Mouse (Mus musculus) hindbrain, embryonic 11.5 days (tissue): ENCODE data around the gene Trir. TPM values are rescaled to one million over a fixed set of nuclear protein-coding genes. Genes with fewer than 3 reads are reported as not detected.

ENCODE experiments used
- ATAC-seq: fragments of 200-750 bp; cut with Nextera tagmentation; 2 replicates; pipeline ENCODE4 v1.8.0; 2017; ENCODE audit warnings: mild to moderate bottlenecking, moderate TSS enrichment, moderate library complexity; ENCODE audit not compliant: low FRiP score
- DNase-seq: peaks from one replicate; pipeline ENCODE4 v3.0.0-alpha.2; 2015; ENCODE audit warnings: low spot score
- H3K27ac ChIP-seq: fragments of 300-500 bp; sonication (generic); 2 replicates; pipeline ENCODE4 v1.5.1; 2014; ENCODE audit warnings: mild to moderate bottlenecking, low read depth, low read length
- H3K27me3 ChIP-seq: fragments of 300-500 bp; sonication (generic); 2 replicates; pipeline ENCODE4 v1.6.1; 2014; ENCODE audit warnings: mild to moderate bottlenecking, low read length, moderate library complexity, mixed read lengths; ENCODE audit not compliant: control insufficient read depth, insufficient read depth
- H3K36me3 ChIP-seq: fragments of 300-500 bp; sonication (generic); 2 replicates; pipeline ENCODE4 v1.6.1; 2014; ENCODE audit warnings: mild to moderate bottlenecking, low read length, moderate library complexity, mixed read lengths; ENCODE audit not compliant: control insufficient read depth, insufficient read depth
- H3K4me1 ChIP-seq: fragments of 300-500 bp; sonication (generic); replicated peaks from 2 replicates; pipeline ENCODE4 v1.6.1; 2014; ENCODE audit warnings: low read length, mixed read lengths; ENCODE audit not compliant: control insufficient read depth, insufficient read depth
- H3K4me2 ChIP-seq: fragments of 300-500 bp; sonication (generic); replicated peaks from 2 replicates; pipeline ENCODE4 v1.6.1; 2014; ENCODE audit warnings: mild to moderate bottlenecking, low read depth, low read length
- H3K4me3 ChIP-seq: fragments of 300-500 bp; sonication (generic); 2 replicates; pipeline ENCODE4 v1.5.1; 2014; ENCODE audit warnings: low read depth, low read length
- H3K9ac ChIP-seq: fragments of 300-500 bp; sonication (generic); 2 replicates; pipeline ENCODE4 v1.6.1; 2014; ENCODE audit warnings: low read depth, low read length
- H3K9me3 ChIP-seq: fragments of 300-500 bp; sonication (generic); 2 replicates; pipeline ENCODE4 v1.6.1; 2016; ENCODE audit warnings: low read length; ENCODE audit not compliant: control insufficient read depth
- WGBS: fragments of 180-500 bp; shearing (Covaris S2); extraction: QIAGEN DNeasy Blood & Tissue Kit; methylation state at CpG from one replicate; pipeline ENCODE4 v1.1.7; 2014; 5-methylcytosine and 5-hydroxymethylcytosine counted together
- polyA plus RNA-seq: library from polyadenylated mRNA; unstranded; fragments of >200 nt; fragmentation: Nextera tagmentation; extraction: Ambion mirVana; gene quantifications from 2 replicates; pipeline ENCODE4 v1.2.1, GENCODE M21; 2014

Trir gene
- polyA plus RNA-seq, 1 experiment from 2014 or later, result 186 TPM

- Histone ChIP-seq H3K4me2 (peak overlapping the region; percentile 92), H3K36me3 (no peaks in the 10 kb centered on the region), H3K9ac (peak overlapping the region; percentile 89), H3K9me3 (no peaks in the 10 kb centered on the region), H3K27me3 (no peaks in the 10 kb centered on the region), H3K4me1 (peaks cover 6% of the 10 kb centered on the region; the same call in 1 of the 2 replicates), H3K4me3 (peak overlapping the region; percentile 79), H3K27ac (peak overlapping the region; percentile 88)
- 0% methylated on average over 10 of the region's 14 CpGs for WGBS
- ATAC-seq (peak; percentile 76), DNase-seq (peak; percentile 71)
These were observed 10.7 kb downstream of the Trir start for GRCm38 (mm10) chr8:85037366-85037680.

GRCm38 (mm10) chr8:85037681-85038531 lies 11.3 kb downstream of the Trir start:
- H3K4me1 ChIP-seq, result peaks cover 6% of the 10 kb centered on the region; the same call in 1 of the 2 replicates
- peak; percentile 15 for ATAC-seq
- DNase-seq, result peak; percentile 56
- no peaks in the 10 kb centered on the region for H3K27me3 ChIP-seq
- H3K36me3 ChIP-seq, result no peaks in the 10 kb centered on the region
- H3K9ac ChIP-seq, result peak overlapping the region; percentile 89
- no peaks in the 10 kb centered on the region for H3K9me3 ChIP-seq
- H3K4me3 ChIP-seq, result peak overlapping the region; percentile 79
- peak overlapping the region; percentile 88 for H3K27ac ChIP-seq
- under 1% methylated on average over 57 of the region's 57 CpGs for WGBS
- H3K4me2 ChIP-seq, result peak overlapping the region; percentile 92

- Histone ChIP-seq H3K27ac (no peak overlapping the region), H3K36me3 (peaks cover 19% of the 10 kb centered on the region), H3K4me3 (no peak overlapping the region), H3K27me3 (no peaks in the 10 kb centered on the region), H3K9me3 (no peaks in the 10 kb centered on the region), H3K4me2 (no peak overlapping the region), H3K4me1 (no peaks in the 10 kb centered on the region; the same call in 1 of the 2 replicates), H3K9ac (no peak overlapping the region)
- DNase-seq (no peak), ATAC-seq (no peak)
- WGBS, result 91% methylated on average over 6 of the region's 6 CpGs
These were observed 17.0 kb downstream of the Trir start for GRCm38 (mm10) chr8:85043619-85044018.

GRCm38 (mm10) chr8:85057367-85057766 lies 30.7 kb downstream of the Trir start:
- no peak for DNase-seq
- H3K27me3 ChIP-seq, result no peaks in the 10 kb centered on the region
- H3K4me1 ChIP-seq, result peaks cover 3% of the 10 kb centered on the region; the same call in 1 of the 2 replicates
- H3K4me2 ChIP-seq, result no peak overlapping the region
- H3K4me3 ChIP-seq, result no peak overlapping the region
- WGBS, result 85% methylated on average over 7 of the region's 7 CpGs
- no peak overlapping the region for H3K9ac ChIP-seq
- no peak for ATAC-seq
- peaks cover 22% of the 10 kb centered on the region for H3K36me3 ChIP-seq
- no peaks in the 10 kb centered on the region for H3K9me3 ChIP-seq
- no peak overlapping the region for H3K27ac ChIP-seq

- Histone ChIP-seq H3K9ac (peak within 1 kb of the TSS; percentile 80), H3K4me2 (peak within 1 kb of the TSS; percentile 92), H3K4me1 (peaks cover 3% of the 10 kb centered on the region; the same call in 1 of the 2 replicates), H3K9me3 (no peaks in the 10 kb centered on the region), H3K27ac (peak within 1 kb of the TSS; percentile 30; the same call in 1 of the 2 replicates), H3K4me3 (peak within 1 kb of the TSS; percentile 88), H3K36me3 (peaks cover 6% of the 10 kb centered on the region; the same call in 1 of the 2 replicates), H3K27me3 (no peaks in the 10 kb centered on the region)
- DNase-seq (peak; percentile 96), ATAC-seq (peak; percentile 91)
- under 1% methylated on average over 52 of the region's 53 CpGs for WGBS
These were observed 33.4 kb downstream of the Trir start, which contains the start of gene Fbxw9 for GRCm38 (mm10) chr8:85059879-85060616. Fbxw9 (plus strand) TSS chr8:85060055.

GRCm38 (mm10) chr8:85062603-85063002 lies 36.0 kb downstream of the Trir start:
- 93% methylated on average over 4 of the region's 4 CpGs for WGBS
- DNase-seq (no peak), ATAC-seq (no peak)
- peaks cover 3% of the 10 kb centered on the region; the same call in 1 of the 2 replicates for H3K4me1 ChIP-seq
- no peaks in the 10 kb centered on the region; the same call in 1 of the 2 replicates for H3K36me3 ChIP-seq
- H3K4me2 ChIP-seq, result no peak overlapping the region
- H3K27me3 ChIP-seq, result no peaks in the 10 kb centered on the region
- H3K27ac ChIP-seq, result no peak overlapping the region
- H3K4me3 ChIP-seq, result no peak overlapping the region
- H3K9me3 ChIP-seq, result no peaks in the 10 kb centered on the region
- no peak overlapping the region for H3K9ac ChIP-seq

- Histone ChIP-seq H3K27me3 (no peaks in the 10 kb centered on the region), H3K9ac (no peak overlapping the region), H3K36me3 (no peaks in the 10 kb centered on the region; the same call in 1 of the 2 replicates), H3K9me3 (no peaks in the 10 kb centered on the region), H3K4me1 (peaks cover 3% of the 10 kb centered on the region; the same call in 1 of the 2 replicates), H3K4me3 (no peak overlapping the region), H3K27ac (no peak overlapping the region), H3K4me2 (no peak overlapping the region)
- DNase-seq, result no peak
- 46% methylated on average over 2 of the region's 2 CpGs for WGBS
- ATAC-seq, result no peak
These were observed 38.6 kb downstream of the Trir start for GRCm38 (mm10) chr8:85065213-85065612.

GRCm38 (mm10) chr8:85067155-85067554 lies 40.5 kb downstream of the Trir start:
- no peaks in the 10 kb centered on the region; the same call in 1 of the 2 replicates for H3K36me3 ChIP-seq
- DNase-seq, result no peak
- 90% methylated on average over 2 of the region's 2 CpGs for WGBS

More at GRCm38 (mm10) chr8:85067155-85067554, 40.5 kb downstream of the Trir start:
- no peak overlapping the region for H3K4me3 ChIP-seq
- no peaks in the 10 kb centered on the region for H3K27me3 ChIP-seq
- no peak overlapping the region for H3K9ac ChIP-seq
- H3K9me3 ChIP-seq, result no peaks in the 10 kb centered on the region
- H3K4me2 ChIP-seq, result no peak overlapping the region
- H3K27ac ChIP-seq, result no peak overlapping the region
- no peak for ATAC-seq
- H3K4me1 ChIP-seq, result no peaks in the 10 kb centered on the region
